Mouse (Mus musculus) liver, embryonic 12.5 days (tissue): ENCODE results near the gene Dlg3. TPM values are rescaled to one million over a fixed set of nuclear protein-coding genes. Genes with fewer than 3 reads are reported as not detected.

Experiments used
- ATAC-seq: fragments of 200-750 bp; cut with Nextera tagmentation; 2 replicates; pipeline ENCODE4 v1.8.0; 2017; ENCODE audit warnings: moderate number of reproducible peaks, mild to moderate bottlenecking, moderate library complexity
- H3K27ac ChIP-seq: fragments of 300-500 bp; sonication (generic); 2 replicates; pipeline ENCODE4 v1.5.1; 2016; ENCODE audit warnings: mild to moderate bottlenecking
- H3K27me3 ChIP-seq: fragments of 300-500 bp; sonication (generic); replicated peaks from 2 replicates; pipeline ENCODE4 v1.6.1; 2016; ENCODE audit warnings: mild to moderate bottlenecking, moderate library complexity
- H3K36me3 ChIP-seq: fragments of 300-500 bp; sonication (generic); 2 replicates; pipeline ENCODE4 v1.6.1; 2016; ENCODE audit warnings: mild to moderate bottlenecking, moderate library complexity
- H3K4me1 ChIP-seq: fragments of 300-500 bp; sonication (generic); 2 replicates; pipeline ENCODE4 v1.6.1; 2016
- H3K4me2 ChIP-seq: fragments of 300-500 bp; sonication (generic); 2 replicates; pipeline ENCODE4 v1.6.1; 2016; ENCODE audit warnings: mild to moderate bottlenecking, moderate library complexity
- H3K4me3 ChIP-seq: fragments of 300-500 bp; sonication (generic); 2 replicates; pipeline ENCODE4 v1.5.1; 2016; ENCODE audit warnings: mild to moderate bottlenecking, moderate library complexity
- H3K9ac ChIP-seq: fragments of 300-500 bp; sonication (generic); 2 replicates; pipeline ENCODE4 v1.6.1; 2016; ENCODE audit warnings: mild to moderate bottlenecking, moderate library complexity
- H3K9me3 ChIP-seq: fragments of 300-500 bp; sonication (generic); replicated peaks from 2 replicates; pipeline ENCODE4 v1.6.1; 2016; ENCODE audit warnings: mild to moderate bottlenecking, moderate library complexity
- WGBS: fragments of 180-500 bp; shearing (Covaris S2); methylation state at CpG from one replicate; pipeline ENCODE4 v1.1.7; 2016; ENCODE audit not compliant: insufficient replicate concordance; 5-methylcytosine and 5-hydroxymethylcytosine counted together
- polyA plus RNA-seq: library from polyadenylated mRNA; unstranded; fragments of >200 nt; fragmentation: Nextera tagmentation; extraction: Ambion mirVana; gene quantifications from 2 replicates; pipeline ENCODE4 v1.2.1, GENCODE M21; 2016

Gene Dlg3
- polyA plus RNA-seq, 1 experiment from 2014 or later, result 1.4 TPM

GRCm38 (mm10) chrX:100800643-100801042 lies 33.1 kb downstream of the Dlg3 start:
- no peaks in the 10 kb centered on the region for H3K4me1 ChIP-seq
- H3K27ac ChIP-seq, result no peak overlapping the region
- no peak overlapping the region for H3K4me3 ChIP-seq
- H3K9me3 ChIP-seq, result no peaks in the 10 kb centered on the region
- H3K27me3 ChIP-seq, result peaks cover 4% of the 10 kb centered on the region; the same call in 1 of the 2 replicates
- WGBS, result 37% methylated on average over 2 of the region's 2 CpGs
- no peaks in the 10 kb centered on the region for H3K36me3 ChIP-seq
- no peak overlapping the region for H3K9ac ChIP-seq
- no peak overlapping the region for H3K4me2 ChIP-seq
- ATAC-seq, result no peak

DNA sequence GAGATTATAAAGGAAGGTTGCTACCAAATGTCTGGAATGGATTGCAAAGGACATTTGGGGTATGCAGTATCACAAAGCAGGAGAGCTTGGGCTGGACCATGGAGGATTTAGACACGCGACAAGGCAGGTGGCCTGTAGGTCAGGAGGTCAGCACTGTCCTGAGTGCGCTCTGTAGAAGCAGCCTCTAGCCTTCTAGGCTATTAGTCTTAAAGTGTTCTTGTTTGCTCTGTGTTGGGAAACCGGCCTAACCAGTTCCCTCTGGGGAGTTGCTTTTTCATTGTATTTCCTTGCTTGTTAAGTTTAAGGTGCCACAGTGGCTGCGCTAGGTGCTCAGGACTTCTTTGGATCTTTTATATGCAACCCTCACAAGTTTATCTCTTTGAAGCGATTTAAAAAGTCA lies 34.5 kb downstream of the Dlg3 start:
- Histone ChIP-seq H3K4me3 (no peak overlapping the region), H3K36me3 (no peaks in the 10 kb centered on the region), H3K9ac (no peak overlapping the region), H3K27me3 (peaks cover 4% of the 10 kb centered on the region; the same call in 1 of the 2 replicates), H3K9me3 (no peaks in the 10 kb centered on the region), H3K27ac (no peak overlapping the region), H3K4me2 (no peak overlapping the region), H3K4me1 (no peaks in the 10 kb centered on the region)
- 63% methylated on average over 6 of the region's 6 CpGs for WGBS
- no peak for ATAC-seq

GRCm38 (mm10) chrX:100811129-100811528 lies 43.6 kb downstream of the Dlg3 start:
- no peak for ATAC-seq
- Histone ChIP-seq H3K27me3 (peaks cover 3% of the 10 kb centered on the region; the same call in 1 of the 2 replicates), H3K9ac (no peak overlapping the region), H3K4me1 (no peaks in the 10 kb centered on the region), H3K36me3 (0 out of 2 replicates have a peak, but pooled peaks cover 5% of the 10 kb centered on the region), H3K4me3 (no peak overlapping the region), H3K27ac (no peak overlapping the region), H3K9me3 (no peaks in the 10 kb centered on the region), H3K4me2 (no peak overlapping the region)
- 69% methylated on average over 4 of the region's 4 CpGs for WGBS

DNA sequence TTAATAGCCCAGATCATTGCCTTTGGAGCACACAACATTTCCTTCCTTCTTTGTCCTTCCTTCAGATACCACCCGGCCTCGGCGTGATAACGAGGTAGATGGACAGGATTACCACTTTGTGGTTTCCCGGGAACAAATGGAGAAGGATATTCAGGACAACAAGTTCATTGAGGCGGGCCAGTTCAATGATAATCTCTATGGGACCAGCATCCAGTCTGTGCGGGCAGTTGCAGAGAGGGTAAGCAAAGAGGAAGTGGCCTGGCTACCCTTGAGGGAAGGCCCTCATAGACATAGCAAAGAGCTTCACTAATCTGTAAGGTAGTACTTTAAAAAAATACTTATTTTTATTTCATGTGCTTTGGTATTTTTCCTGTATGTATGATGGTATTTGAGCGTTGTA lies 46.6 kb downstream of the Dlg3 start:
- WGBS, result 33% methylated on average over 8 of the region's 8 CpGs
- no peaks in the 10 kb centered on the region for H3K9me3 ChIP-seq
- ATAC-seq, result no peak
- no peak overlapping the region for H3K27ac ChIP-seq
- H3K9ac ChIP-seq, result no peak overlapping the region
- H3K27me3 ChIP-seq, result peaks cover 3% of the 10 kb centered on the region; the same call in 1 of the 2 replicates
- no peaks in the 10 kb centered on the region for H3K4me1 ChIP-seq
- no peak overlapping the region for H3K4me3 ChIP-seq
- H3K4me2 ChIP-seq, result no peak overlapping the region
- H3K36me3 ChIP-seq, result 0 out of 2 replicates have a peak, but pooled peaks cover 6% of the 10 kb centered on the region

- Histone ChIP-seq H3K4me2 (no peak overlapping the region), H3K27ac (no peak overlapping the region), H3K4me1 (no peaks in the 10 kb centered on the region), H3K9ac (no peak overlapping the region), H3K36me3 (0 out of 2 replicates have a peak, but pooled peaks cover 6% of the 10 kb centered on the region), H3K4me3 (no peak overlapping the region), H3K9me3 (no peaks in the 10 kb centered on the region), H3K27me3 (peaks cover 3% of the 10 kb centered on the region; the same call in 1 of the 2 replicates)
- 83% methylated on average over 7 of the region's 7 CpGs for WGBS
- ATAC-seq, result no peak
These were observed 48.2 kb downstream of the Dlg3 start for GRCm38 (mm10) chrX:100815766-100816165.

- no peak overlapping the region for H3K27ac ChIP-seq
- WGBS, result 81% methylated on average over 9 of the region's 9 CpGs
- no peak overlapping the region for H3K4me2 ChIP-seq
- H3K27me3 ChIP-seq, result no peaks in the 10 kb centered on the region
- H3K4me3 ChIP-seq, result no peak overlapping the region
- H3K9me3 ChIP-seq, result no peaks in the 10 kb centered on the region
- ATAC-seq, result no peak
- H3K9ac ChIP-seq, result no peak overlapping the region
- H3K4me1 ChIP-seq, result no peaks in the 10 kb centered on the region
- 0 out of 2 replicates have a peak, but pooled peaks cover 6% of the 10 kb centered on the region for H3K36me3 ChIP-seq
These were observed 51.2 kb downstream of the Dlg3 start for GRCm38 (mm10) chrX:100818681-100819080.

- no peak overlapping the region for H3K27ac ChIP-seq
- H3K4me1 ChIP-seq, result no peaks in the 10 kb centered on the region
- H3K4me3 ChIP-seq, result no peak overlapping the region
- no peaks in the 10 kb centered on the region for H3K27me3 ChIP-seq
- ATAC-seq, result no peak
- H3K9me3 ChIP-seq, result no peaks in the 10 kb centered on the region
- 74% methylated on average over 1 of the region's 1 CpGs for WGBS
- H3K9ac ChIP-seq, result no peak overlapping the region
- H3K36me3 ChIP-seq, result 0 out of 2 replicates have a peak, but pooled peaks cover under 1% of the 10 kb centered on the region
- H3K4me2 ChIP-seq, result no peak overlapping the region
These were observed 53.6 kb downstream of the Dlg3 start for GRCm38 (mm10) chrX:100821149-100821548.

DNA sequence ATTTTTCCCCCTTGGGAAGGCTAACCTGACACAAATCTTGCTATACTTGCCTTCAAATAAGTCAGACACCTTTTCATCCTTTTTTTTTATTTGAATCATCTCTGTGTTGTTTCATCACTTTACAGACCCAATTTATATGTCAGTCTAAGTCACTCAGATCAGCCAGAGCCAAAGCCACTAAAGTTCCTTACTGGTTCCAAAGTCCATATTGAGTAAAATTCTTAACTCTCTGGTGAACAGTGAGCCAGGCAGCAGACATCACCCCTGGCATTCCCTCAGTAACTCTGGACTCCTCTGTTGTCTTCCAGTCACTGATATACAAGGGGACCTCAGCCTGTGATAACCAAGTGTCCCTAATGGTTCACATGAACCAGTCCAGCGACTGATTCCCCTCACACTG lies 58.0 kb downstream of the Dlg3 start:
- Histone ChIP-seq H3K4me3 (no peak overlapping the region), H3K27ac (no peak overlapping the region), H3K27me3 (0 out of 2 replicates have a peak, but pooled peaks cover 4% of the 10 kb centered on the region), H3K4me1 (no peaks in the 10 kb centered on the region), H3K4me2 (no peak overlapping the region), H3K36me3 (no peaks in the 10 kb centered on the region), H3K9ac (no peak overlapping the region), H3K9me3 (no peaks in the 10 kb centered on the region)
- 58% methylated on average over 1 of the region's 1 CpGs for WGBS
- no peak for ATAC-seq

- no peak overlapping the region for H3K27ac ChIP-seq
- H3K9me3 ChIP-seq, result no peaks in the 10 kb centered on the region
- no peaks in the 10 kb centered on the region for H3K36me3 ChIP-seq
- no peak overlapping the region for H3K4me2 ChIP-seq
- 66% methylated on average over 2 of the region's 2 CpGs for WGBS
- H3K4me3 ChIP-seq, result no peak overlapping the region
- H3K9ac ChIP-seq, result no peak overlapping the region
- no peaks in the 10 kb centered on the region for H3K4me1 ChIP-seq
- no peak for ATAC-seq
- peaks cover 3% of the 10 kb centered on the region; the same call in 1 of the 2 replicates for H3K27me3 ChIP-seq
These were observed 65.3 kb downstream of the Dlg3 start for GRCm38 (mm10) chrX:100832806-100833205.

DNA sequence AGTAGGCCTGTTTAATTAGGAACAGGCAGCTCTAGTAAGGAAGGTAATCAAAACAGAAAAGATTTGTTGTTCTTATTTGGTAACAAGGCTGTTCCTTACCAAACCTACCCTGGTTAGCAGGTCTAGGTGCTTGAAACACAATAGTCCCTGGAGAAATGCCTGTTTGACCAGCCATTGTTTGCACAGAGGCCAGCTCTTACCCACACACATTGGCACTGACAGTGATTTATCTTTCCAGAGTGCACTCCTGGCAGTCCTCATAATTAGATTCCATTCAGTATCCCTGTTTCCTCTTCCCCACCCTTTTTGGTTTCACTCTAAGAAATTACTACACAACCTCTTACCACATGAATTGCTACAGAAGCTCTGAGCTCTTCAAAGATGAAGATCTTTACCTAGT lies 71.7 kb downstream of the Dlg3 start:
- Histone ChIP-seq H3K36me3 (no peaks in the 10 kb centered on the region), H3K4me1 (no peaks in the 10 kb centered on the region), H3K27ac (no peak overlapping the region), H3K9ac (no peak overlapping the region), H3K4me3 (no peak overlapping the region), H3K4me2 (no peak overlapping the region), H3K27me3 (peaks cover 3% of the 10 kb centered on the region; the same call in 1 of the 2 replicates), H3K9me3 (no peaks in the 10 kb centered on the region)
- ATAC-seq, result no peak

Other genes starting within 250 kb of the Dlg3 start
- gene Dgat2l6, start 242.9 kb upstream of the Dlg3 start, polyA plus RNA-seq, result not detected in 2 replicates
- not detected in 2 replicates for gene Awat1, start 195.5 kb upstream of the Dlg3 start, polyA plus RNA-seq
- gene P2ry4, start 172.9 kb upstream of the Dlg3 start, polyA plus RNA-seq, result 0.07 and 0.10 TPM in 2 replicates
- gene Arr3, start 162.2 kb upstream of the Dlg3 start, polyA plus RNA-seq, result not detected in 2 replicates
- gene Kif4, start 142.0 kb upstream of the Dlg3 start, polyA plus RNA-seq, result 29.2 and 31.8 TPM in 2 replicates
- 67.4 and 70.5 TPM in 2 replicates for gene Pdzd11, start 141.2 kb upstream of the Dlg3 start, polyA plus RNA-seq
- 0.08 and 0.39 TPM in 2 replicates for gene Gdpd2, start 37.8 kb upstream of the Dlg3 start, polyA plus RNA-seq